Mouse (Mus musculus): ENCODE data around the gene Csrnp1.

The Csrnp1 gene

GRCm38 (mm10) chr9:119941861-119942260 is 42.6 kb downstream of the Csrnp1 start:
- no peak for DNase-seq

DNA sequence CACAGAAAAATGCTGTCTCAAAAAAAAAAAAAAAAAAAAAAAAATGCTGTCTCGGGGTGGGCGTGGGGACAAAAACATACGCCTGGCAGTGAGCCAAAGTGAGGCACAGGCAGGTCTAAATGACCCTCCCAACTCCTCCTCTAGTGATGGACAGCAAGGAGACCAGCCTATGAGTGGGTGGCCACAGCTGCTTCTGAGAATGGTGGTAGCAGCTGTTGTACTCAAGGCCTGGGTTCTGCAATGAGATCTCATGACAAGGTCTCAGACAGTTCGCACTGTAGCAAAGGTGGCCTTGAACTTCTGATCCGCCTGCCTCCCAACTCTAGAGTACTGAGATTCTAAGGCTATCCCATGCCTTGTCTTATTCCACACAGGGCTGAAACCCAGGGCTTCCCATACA is 43.1 kb downstream of the Csrnp1 start:
- no peak for DNase-seq

DNA sequence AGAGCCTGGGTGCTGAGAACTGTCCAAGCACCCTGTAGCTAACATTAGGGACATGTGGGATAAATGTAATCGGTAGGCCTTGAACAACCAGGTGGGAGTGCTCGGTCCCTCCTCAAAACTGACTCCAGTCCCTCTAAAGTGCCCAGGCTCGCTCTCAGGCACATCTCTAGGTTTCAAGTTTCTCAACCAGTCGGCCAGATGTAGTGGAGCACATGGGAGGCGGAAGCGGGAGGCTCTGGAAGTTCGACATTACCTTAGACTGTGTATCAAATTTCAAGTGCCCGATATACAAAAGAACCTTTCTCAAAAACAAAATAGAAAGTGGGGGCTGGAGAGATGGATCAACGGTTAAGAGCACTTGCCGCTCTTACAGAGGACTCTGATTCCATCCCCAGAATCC is 44.8 kb downstream of the Csrnp1 start:
- peak in 1 of 2 experiments; percentile 33 for DNase-seq

GRCm38 (mm10) chr9:119938496-119938895 is 46.0 kb downstream of the Csrnp1 start:
- no peak for DNase-seq

- peak; percentile 92 to 95 for DNase-seq
Measured at GRCm38 (mm10) chr9:119937005-119937773, 47.3 kb downstream of the Csrnp1 start, which contains the start of the genes Gorasp1 and Ttc21a. Gene Gorasp1, minus strand, starts transcription at chr9:119937565. Gene Ttc21a, plus strand, starts transcription at chr9:119937606.

GRCm38 (mm10) chr9:119933675-119934074 is 50.8 kb downstream of the Csrnp1 start:
- DNase-seq, result no peak

DNA sequence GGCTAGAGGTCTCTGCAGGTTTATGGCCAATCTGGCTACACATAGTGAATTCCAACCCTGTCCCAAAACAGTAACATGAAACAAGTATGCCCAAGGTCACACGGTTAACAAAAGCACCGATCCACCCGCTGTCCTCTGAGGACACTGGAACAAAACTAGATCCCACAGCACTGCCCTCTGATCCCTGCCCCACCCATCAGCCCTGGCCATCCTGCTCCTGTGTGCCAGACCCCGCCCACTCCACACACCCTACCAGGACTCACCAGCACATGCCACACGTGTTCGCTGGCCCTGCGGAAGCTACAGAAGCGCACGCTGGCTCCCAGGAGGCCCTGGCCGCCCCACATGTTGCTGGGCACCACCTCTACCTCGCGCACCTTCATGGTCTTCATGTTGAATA is 52.1 kb downstream of the Csrnp1 start:
- no peak for DNase-seq

DNA sequence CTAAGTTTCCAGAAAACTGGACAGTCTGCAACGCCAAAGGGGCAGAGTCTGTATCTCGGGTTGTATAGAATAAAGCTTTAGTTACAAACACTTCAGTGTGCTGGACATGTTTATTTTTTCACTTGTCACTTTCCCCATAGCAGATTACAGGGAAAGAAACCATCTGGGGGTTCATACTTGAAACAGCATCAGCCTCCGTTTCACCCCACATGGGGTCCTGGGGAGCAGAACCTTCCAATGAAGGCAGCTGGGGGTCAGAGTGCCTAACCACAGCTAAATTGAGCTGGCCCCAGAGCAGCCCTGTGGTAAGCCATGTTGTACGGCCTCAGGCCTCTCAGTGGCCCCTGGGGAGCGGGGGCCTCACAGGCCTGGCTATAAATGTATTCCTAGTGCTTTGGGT is 58.0 kb downstream of the Csrnp1 start:
- DNase-seq, result no peak

GRCm38 (mm10) chr9:119925729-119926128 is 58.7 kb downstream of the Csrnp1 start:
- DNase-seq, result no peak

- DNase-seq, result peak in 1 of 2 experiments; percentile 29
Measured at GRCm38 (mm10) chr9:119925120-119925657, 59.3 kb downstream of the Csrnp1 start.

DNA sequence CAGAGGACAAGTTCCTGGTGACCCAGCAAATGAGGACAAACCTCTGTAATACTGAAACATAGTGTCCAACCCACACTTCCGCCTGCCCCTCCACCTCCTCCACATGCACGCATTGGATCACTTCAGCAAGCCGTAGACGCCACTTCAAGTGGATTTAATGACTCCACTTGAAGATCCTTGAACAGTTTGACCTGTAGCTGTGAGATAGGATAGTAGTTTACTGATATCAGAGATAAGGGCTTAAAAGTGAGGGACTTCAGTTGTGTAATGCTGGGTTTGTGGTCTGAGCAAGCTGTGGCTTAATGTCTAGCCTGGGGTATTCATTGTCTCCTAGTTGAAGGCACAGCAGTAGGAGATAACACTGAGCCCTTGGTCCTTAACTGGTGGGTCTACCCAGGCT is 61.0 kb downstream of the Csrnp1 start:
- no peak for DNase-seq
